Mouse (Mus musculus) right cerebral cortex, postnatal 10 days (tissue): ENCODE measurements at regions not wholly inside any gene's neighbourhood (a gene's known extent, or its start where the extent isn't known, plus 50 kb on each side); places are given as distances from the start of the nearest gene placed in this dataset.

Experiments used
- DNase-seq, 2 experiments: peaks; one replicate each; pipeline ENCODE4 v3.0.0; 2021; ENCODE audit warnings: low spot score in 2 of 2

GRCm38 (mm10) chr14:76822766-76823325, 213.7 kb upstream of the Ccdc122 start:
- peak in 1 of 2 experiments; percentile 51 for DNase-seq

DNA sequence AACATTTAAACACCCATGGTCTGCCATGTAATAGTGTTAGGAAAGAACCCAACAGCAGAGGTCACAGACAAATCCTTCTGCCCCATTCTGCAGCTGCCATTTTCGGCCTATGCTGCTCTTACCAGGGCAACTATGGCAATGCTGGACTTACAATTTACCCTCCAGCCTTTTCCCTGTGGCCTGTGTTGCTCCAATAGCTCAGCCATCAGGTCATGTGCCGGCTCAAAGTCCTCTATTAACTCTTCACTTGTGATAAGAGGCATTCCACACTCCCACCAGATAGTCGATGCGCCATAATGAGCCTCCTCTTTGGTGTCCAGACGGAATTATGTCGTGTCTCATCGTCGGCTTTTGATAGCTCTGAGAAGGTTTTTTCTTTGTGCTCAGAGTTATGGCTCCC, 214.7 kb upstream of the Ccdc122 start:
- no peak for DNase-seq

GRCm38 (mm10) chr14:76821484-76821883, 215.1 kb upstream of the Ccdc122 start:
- DNase-seq, result no peak

GRCm38 (mm10) chr14:76820989-76821388, 215.6 kb upstream of the Ccdc122 start:
- DNase-seq, result no peak

- peak; percentile 90 to 91 for DNase-seq
These were observed 216.9 kb upstream of the Ccdc122 start for GRCm38 (mm10) chr14:76819690-76820089.

GRCm38 (mm10) chr14:76818256-76819010, 218.1 kb upstream of the Ccdc122 start:
- DNase-seq, result peak in 1 of 2 experiments; percentile 52

- no peak for DNase-seq
These were observed 219.3 kb upstream of the Ccdc122 start for GRCm38 (mm10) chr14:76817189-76817772.

GRCm38 (mm10) chr14:76816666-76817065, 219.9 kb upstream of the Ccdc122 start:
- no peak for DNase-seq

DNA sequence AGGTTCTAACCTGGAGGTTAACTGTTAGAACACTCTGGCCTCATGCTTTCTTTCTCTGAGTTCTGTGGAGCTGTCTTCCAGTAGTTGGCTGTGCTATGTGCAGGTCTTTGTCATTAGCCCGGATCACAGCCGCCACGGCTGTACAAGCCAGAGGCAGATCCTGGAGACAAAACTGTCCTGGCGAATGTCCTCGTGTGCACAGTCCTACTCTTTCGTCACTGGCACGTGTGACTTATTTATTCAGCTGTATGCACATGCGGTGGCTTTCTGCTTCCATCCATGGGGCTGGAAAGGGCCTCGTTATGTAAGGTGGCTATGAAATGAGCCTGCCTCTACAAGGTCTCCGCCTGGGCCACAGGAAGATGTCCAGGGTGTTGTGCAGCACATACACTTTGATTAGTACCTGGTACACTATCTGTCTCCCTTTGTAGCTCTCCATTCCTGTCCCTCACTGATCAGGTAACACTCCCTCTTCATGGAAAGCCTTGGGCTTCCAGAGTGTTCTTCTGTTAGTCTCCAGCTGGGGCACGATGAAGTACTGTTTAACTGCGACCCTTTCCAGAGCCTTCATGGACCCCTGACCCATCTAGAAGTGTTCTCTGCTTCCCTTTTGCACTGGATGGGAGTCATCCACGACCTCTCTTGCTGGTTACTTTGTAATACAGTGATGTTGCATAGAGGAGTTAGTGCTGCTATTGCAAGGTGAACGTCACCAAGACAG, 224.3 kb upstream of the Ccdc122 start:
- no peak for DNase-seq

GRCm38 (mm10) chr14:76810697-76811589, 225.6 kb upstream of the Ccdc122 start:
- no peak for DNase-seq

GRCm38 (mm10) chr14:76810041-76810440, 226.5 kb upstream of the Ccdc122 start:
- no peak for DNase-seq

GRCm38 (mm10) chr14:76809411-76809810, 227.2 kb upstream of the Ccdc122 start:
- no peak for DNase-seq

DNA sequence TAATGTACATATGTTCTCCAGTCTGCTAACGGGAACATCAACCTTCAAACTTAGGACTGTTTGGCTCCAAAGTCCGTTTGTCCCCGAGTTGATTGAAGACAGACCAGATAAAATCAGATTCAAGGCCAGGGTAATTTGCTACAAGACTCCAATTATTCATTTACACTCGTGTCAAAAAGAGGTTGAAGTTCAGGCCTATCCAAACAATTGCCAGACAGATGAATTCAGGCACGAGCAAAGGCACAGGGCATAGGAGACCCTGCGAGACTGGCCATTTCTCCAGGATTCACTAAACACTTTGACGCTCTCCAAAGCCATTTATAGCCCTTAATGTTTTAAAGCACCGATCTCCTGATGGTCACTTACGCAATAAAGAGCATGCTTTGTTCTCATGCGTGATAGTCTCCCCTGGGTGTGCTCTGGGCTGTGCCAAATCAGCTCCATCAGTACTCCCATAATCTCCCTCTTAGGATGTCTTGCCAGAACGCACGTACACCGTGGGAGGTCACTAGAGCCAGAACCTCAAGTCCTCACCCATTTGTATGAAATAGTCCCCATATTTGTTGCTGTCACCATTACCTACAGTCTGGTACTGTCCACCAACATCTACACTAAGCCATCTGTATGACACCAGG, 231.3 kb upstream of the Ccdc122 start:
- no peak for DNase-seq

DNA sequence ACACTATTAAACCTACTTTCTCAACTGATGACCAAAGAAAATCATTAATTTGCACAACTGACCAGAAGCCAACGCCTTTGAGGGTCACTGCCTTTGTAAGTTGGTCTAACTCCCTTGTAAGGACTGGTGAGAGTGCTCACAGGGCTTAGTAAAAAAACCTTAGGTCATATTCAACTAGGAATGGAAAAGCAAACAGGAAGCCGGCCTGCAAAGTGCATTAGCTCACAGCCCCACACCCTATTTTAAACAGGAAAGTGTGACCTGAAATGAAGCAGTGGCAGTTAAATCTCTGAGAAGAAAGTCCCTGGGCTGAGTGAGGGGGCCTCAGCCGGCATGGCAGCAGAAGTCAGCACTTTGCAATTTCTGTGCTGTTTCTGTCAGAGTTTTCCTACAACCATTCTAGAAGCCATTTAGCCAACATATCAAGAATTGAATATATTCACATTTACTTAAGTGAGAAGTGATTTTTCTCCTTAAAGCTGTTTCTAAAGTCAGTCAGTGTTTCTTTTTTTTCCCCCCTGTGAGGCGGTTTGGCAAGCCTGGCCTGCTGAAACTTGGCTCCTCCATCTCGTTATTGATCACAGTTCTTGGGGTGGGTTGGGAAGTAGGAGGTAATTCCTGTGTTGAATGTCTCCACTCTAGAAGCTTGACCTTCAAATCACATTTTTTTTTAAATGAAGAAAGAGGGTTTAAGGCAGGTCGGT, 232.0 kb upstream of the Ccdc122 start:
- DNase-seq, result no peak

GRCm38 (mm10) chr14:76800181-76800580, 236.4 kb upstream of the Ccdc122 start:
- no peak for DNase-seq

DNA sequence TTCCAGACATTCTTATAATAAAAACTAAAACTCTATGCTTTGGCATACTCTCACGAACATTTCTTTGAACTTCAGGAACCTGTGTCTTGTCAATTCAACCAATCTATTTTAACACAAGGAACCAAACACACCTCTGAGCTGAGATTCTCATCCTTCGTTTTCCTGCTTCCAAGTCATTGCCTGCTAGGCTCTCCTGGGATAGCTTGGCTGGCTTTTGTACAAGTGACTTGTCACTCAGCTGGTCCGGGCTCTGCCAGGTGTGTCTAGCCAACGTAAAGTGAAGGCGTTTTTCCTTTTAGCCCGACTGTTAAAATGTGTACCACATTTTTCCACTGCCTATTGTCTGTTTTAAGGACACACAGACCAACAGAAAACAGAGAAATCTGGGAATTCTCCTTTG, 236.8 kb upstream of the Ccdc122 start:
- DNase-seq, result no peak

DNA sequence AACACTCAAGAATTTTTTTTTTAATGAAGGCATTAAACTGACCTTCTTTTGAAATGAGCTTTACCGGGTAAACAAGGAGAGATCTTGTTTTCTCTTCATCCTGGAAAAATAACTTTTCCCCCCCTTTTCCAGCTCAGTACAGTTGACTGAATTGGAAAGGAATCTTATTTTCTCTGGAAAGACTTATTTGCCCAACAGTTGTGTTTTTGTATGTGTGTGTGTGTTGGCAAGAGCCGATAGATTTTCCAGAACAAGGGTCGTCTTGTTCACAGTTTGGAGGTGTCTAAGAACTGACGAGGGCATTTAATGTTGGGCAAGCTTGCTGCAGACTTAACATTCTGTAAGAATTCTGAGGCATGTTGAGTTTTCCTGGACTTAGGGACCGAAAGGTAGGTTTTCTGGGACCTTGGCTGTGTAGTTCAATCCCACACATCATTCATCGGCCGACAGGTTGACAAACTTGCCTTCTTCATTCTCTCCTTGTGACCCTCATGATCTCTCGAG, 237.6 kb upstream of the Ccdc122 start:
- DNase-seq, result no peak

GRCm38 (mm10) chr14:76798488-76798887, 238.1 kb upstream of the Ccdc122 start:
- DNase-seq, result no peak

- no peak for DNase-seq
These were observed 239.1 kb upstream of the Ccdc122 start for GRCm38 (mm10) chr14:76797518-76797917.
